Mouse (Mus musculus): Measurements from ENCODE around the gene Tlx3.

Gene Tlx3

DNA sequence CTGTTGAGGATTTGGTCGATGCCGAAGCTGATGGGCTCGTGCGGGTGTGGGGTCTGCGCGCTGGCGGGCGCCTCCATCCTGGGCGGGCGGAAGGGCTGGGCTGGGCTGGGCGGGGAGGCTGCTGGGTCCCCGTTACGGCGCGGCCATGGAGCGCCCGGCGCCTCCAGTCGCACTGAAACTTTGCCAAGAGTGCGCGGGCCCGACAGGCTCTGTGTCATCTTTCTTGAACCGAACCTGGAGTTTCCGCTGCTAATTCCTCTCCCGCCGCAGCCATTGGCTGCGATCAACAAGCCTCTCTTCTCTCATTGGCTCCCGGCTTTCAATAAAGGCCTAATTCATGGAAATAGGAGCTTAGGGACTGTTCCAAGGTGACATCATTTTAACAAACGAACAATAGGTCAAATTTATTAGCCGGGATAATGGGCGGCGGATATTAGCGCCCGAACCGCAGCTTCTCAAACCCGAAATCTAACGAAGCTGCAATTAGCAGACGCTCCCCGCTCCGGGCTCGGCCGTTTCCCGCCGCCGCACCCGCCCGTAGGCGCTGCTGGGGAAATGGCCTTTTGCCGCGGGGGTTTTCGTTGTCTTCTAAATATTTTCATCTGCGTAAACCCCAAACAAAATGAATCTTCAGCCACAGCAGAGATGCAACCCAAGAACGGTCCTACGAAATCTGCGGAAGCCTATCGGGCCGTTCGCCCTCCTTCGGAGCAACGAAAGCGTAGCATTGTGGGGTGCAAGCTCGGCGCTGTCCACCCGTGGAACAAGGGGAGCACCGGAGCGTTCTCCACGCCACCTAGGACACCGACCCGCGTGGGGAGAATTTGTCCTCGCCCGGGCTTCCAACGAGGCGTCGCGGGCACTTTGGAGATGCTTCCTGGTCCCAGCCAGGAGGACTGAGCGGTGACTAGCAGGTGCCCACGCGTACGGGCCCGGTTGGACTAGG lies at the start of gene Tlx3:
TSS of gene Tlx3 (minus strand) at position 207 of the 946 bp plus-strand sequence.
- peak; percentile 54 for DNase-seq (ENCODE audit: low spot score)

GRCm38 (mm10) chr11:33240295-33240694 lies 36.9 kb upstream of the Tlx3 start:
- no peak for DNase-seq (ENCODE audit: low spot score)

DNA sequence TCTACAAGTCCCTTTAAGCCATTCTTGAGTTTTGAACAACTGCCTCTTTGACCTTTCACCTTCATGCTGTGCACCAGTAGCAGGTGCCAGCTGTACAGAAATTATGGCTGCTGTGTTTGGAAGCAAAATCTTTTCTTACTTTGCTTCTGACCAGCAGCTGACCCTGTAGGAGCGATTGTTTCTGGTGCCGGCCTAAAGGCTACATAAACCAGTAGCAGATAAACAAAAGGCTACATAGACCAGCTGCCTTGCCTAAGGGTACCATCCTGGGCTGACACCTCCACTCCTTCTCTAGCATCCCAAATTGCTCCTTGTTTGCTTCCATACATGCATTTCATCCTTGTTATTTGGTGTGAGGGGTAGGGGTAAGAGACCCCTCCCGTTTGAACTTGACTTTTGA lies 30.7 kb upstream of the Tlx3 start:
- DNase-seq (ENCODE audit: low spot score), result no peak

DNA sequence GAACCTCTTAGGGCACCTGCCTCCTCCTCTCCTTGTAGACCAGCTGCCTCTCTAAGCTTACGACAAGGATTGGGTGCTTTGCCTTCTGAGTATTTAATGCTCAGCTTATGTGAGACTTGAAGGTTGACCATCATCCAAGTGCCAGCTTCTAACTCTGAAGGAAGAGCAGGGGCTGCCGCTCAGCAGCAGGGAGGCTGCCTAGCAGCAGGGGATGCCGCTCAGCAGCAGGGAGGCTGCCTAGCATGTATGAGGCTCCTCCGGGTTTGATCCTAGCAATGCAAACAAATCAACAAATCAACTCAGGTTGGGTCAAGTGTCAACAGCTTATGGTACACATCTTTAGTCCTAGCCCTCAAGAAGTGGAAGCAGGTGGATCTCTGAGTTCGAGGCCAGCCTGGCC lies 28.7 kb upstream of the Tlx3 start:
- DNase-seq (ENCODE audit: low spot score), result no peak

DNA sequence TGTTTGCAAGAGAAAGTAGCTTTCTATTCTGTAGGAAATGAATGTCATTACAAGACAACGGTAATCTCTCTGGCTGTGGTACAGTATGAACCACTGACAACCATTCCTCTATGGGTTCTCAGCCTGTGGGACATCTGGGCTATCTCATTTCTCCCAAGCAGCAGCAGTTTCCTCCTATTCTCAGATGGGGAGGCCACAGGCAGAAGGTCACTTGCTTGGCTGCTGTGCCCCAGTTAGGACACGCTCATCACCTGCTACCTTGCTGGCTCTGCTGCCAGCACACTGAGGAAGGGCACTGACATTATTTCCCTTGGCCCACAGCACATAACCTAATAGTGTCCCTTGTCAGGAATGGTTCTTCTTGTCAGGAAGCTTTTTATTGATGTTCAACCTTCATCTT lies 24.8 kb upstream of the Tlx3 start:
- DNase-seq (ENCODE audit: low spot score), result no peak

DNA sequence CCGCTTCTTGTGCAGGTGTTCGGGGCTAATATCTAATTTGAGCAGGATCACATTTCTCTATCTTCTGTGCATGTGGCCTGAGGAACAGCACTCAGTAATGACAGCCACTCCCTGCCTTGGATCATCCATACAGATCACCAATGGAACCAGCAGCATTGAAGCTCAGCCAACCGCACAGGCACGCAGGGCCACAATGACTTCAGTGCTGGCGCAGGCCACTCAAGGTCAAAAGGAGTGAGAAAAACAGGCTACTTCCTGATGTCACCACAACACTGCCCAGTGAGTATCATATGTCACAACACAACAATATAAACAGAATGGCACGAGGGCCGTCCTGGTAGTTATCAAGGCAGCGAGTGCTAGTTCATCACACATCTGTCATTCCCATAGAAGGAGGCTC lies 23.1 kb upstream of the Tlx3 start:
- DNase-seq (ENCODE audit: low spot score), result no peak

GRCm38 (mm10) chr11:33221566-33222365 lies 18.4 kb upstream of the Tlx3 start:
- DNase-seq (ENCODE audit: low spot score), result no peak

DNA sequence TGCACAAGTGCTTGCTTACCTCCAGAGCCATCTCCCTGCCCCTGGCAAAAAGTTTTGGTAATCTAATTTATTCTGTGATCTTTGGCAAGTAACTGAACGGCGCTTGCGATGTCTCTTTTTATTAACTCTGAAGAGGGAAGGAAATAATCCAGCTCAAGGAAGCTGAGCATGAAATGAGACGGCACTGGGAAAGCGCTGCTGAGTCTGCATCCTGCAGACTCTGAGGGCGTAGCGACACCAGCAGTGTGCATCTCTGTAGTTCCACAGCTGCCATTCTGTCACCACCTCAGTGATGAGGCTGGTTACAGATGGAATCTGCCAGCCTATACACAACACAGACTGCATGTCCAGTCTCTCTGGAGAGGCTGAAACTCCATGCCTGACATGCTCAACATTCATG lies 17.4 kb upstream of the Tlx3 start:
- no peak for DNase-seq (ENCODE audit: low spot score)

DNA sequence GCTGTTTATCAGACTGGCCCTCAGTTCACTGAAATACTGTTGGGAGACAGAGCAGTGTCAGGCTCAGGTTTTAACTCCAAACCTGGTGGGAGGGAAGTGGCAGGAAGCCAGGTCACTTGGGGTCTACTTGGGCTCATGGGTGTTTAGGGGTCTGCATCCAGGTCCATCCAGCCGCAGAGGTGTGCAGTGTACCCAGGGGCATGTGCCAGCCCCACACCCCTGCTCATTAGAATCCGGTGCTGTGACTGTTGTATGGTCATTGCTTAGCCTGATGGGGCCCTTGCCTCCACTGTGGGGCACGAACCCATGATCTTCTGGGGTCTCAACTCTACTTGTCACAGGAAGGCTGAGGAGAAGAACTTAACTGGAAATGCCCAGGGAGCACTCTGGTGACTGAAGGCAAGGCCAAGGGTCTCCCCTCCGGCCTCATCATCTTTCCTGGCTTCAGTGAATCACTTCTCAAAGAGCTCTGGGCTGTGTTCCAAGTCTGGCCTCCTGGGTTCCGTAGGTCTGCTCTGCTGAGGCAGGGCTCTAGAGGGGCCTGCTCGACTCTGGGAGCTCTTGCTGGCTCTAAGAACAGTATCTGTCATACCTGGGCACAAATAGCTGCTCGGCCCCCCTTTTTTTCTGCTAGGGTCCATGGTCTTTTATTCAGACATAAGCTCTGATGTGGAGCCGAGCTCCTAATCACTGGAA lies 14.1 kb upstream of the Tlx3 start:
- no peak for DNase-seq (ENCODE audit: low spot score)

- no peak for DNase-seq (ENCODE audit: low spot score)
Observed at GRCm38 (mm10) chr11:33207411-33207810, 4.0 kb upstream of the Tlx3 start.

DNA sequence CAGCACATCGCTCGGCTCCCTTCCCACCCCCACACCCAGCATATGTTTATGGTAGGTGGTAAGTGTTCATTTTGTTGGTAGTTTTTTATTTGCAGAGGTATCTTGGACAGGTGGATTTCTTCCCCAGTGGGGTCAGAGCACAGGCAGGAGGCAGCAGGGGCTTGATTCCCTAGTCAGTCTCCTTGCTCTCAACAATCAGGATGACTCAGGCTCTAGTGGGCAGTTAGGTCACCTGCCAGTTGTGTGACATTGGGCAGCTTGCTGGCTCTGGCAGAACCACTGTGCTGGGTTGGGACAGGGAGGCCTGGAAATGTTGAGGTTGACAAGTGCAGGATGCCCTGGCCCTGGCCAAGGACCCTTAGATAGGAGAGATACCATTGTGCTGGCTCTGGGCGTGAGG lies 1.6 kb upstream of the Tlx3 start:
- no peak for DNase-seq (ENCODE audit: low spot score)

GRCm38 (mm10) chr11:33204329-33204705 lies 928 bp upstream of the Tlx3 start:
- no peak for DNase-seq (ENCODE audit: low spot score)

DNA sequence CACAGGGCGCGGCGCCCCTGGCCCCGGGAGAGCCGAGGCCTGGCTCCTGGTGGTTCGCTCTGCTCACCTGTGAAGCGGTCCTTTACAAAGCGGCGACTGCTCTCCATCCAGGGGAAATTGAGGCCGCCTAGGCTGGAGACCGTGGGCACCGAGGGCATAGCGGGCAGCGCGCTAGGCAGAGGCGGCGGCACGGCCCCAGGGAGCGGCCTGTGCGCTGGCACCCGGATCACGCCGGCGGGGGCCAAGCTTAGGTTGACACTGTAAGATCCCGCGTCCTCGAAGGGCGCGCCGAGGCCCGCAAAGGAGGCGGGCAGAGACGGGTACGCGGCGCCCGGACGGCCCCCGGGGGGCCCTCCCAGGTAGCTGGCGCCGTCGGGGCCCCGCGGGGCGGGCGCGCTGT lies 417 bp downstream of the Tlx3 start:
- DNase-seq (ENCODE audit: low spot score), result no peak

DNA sequence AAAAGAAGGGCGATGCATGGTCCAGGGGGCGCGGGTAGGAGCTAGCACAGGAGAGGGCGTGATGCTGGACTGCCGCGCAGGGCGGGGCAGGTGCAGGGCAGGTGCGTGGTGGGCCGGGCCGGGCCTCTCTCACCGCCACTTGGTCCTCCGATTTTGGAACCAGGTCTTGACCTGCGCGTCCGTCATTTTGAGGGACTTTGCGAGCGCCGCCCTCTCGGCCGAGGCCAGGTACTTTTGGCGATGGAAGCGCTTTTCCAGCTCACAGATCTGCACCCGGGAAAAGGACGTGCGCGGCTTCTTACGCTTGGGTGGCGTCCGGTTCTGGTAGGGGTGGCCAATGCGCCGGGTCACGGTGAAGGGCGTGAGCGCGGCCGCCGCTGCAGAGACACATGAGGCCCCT lies 1.1 kb downstream of the Tlx3 start:
- DNase-seq (ENCODE audit: low spot score), result no peak

GRCm38 (mm10) chr11:33201626-33202010 lies 1.8 kb downstream of the Tlx3 start:
- DNase-seq (ENCODE audit: low spot score), result no peak

DNA sequence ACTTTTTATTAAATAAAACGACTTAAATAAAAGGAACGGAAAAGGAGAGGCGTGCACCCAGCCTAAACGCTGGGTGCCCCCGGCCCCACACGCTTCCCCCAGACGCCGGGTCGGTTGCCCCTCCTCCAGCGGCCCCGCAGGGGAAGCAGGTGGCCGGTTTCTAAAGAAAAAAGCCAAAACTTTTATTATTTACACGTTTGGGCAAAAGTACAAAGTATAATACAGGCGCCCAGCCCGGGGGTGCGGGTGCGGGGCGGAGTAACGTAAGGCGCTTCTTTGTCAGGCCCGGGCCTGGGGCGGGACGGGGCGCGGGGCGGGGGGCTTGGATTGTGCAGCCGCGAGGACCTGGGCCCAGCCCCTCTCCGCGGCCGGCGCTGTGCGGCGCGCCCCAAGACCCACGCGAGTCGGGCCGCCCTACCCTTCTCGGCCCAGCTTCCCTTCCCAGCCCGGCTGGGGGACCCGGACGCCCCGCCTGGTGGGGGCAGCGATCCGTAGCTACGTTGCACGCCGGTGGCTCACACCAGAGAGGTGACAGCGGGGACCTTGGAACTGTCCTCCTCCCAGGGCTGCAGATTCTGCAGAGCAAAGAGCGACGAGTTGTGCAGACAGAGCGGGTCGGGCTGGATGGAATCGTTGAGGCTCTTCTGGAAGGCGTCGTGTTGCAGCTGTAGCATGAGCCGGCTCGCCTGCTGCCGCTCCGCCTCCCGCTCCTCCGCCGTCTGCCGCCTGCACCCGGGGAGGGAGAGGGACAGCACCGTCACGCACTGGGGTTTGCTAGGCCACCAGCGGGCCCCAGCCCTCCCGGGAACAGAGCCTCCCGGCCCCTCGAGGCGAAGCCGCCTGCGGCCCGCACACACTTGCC lies 2.4 kb downstream of the Tlx3 start:
- no peak for DNase-seq (ENCODE audit: low spot score)

GRCm38 (mm10) chr11:33199906-33200763 lies 3.3 kb downstream of the Tlx3 start:
- DNase-seq (ENCODE audit: low spot score), result no peak

- no peak for DNase-seq (ENCODE audit: low spot score)
Observed at GRCm38 (mm10) chr11:33199117-33199514, 4.3 kb downstream of the Tlx3 start.

DNA sequence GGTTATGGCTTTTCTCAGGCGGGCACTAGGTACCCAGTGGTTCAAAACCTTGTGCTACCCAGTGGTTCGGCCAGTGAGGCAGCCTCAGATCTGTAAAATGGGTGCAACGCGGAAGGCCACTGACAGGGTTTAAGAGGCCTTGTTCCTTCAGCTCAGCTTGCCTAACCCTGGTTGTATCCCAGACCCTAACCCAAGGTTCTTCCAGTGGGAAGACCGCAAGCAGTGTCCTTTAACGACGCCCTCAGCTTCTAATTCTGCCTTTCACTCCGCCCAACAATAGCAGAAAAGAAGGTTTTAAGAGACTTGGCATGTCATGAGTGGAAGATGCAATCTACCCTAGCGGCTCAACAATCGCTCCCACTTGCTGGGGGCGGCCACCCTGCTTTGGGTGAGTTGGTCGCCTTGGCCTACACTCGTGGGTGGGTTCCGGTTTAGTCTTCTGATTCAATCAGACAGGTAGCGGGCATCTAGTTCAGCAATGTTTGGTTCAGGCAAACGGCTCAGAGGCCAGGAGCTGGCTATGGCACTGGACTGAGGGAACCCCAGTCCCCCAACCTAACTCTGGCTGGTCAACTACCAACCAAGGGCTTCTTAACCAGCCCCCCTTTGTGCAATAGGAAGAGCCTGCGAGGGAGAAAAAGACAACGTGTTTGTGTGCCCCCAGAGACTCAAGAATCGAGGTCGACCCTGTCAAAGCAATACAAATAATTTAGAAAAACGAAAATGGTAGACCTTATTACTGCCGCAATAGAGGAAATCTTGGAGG lies 4.9 kb downstream of the Tlx3 start:
- no peak for DNase-seq (ENCODE audit: low spot score)

DNA sequence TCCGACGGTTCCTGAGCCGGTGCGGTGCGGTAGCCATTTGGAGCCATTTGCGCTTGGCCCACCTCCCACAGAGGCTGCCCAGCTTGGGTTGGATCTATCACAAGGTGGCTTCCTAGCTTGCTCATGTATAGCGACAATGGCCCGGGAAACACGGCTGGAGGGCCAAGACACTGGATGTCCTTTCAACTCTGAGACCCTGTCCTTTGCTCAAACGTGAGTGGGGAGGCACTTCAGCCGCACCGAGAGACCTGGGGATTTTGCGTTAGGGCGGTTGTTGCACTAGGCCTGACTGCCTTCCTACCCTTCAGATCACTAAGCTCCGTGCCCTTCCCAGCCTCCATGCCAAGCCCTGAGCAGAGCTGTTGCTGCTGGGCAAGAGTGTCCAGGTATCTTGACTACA lies 5.7 kb downstream of the Tlx3 start:
- DNase-seq (ENCODE audit: low spot score), result no peak

Data from testis, postnatal 14 days (tissue).